Mouse (Mus musculus): ENCODE data around the gene Ccdc157. TPM values are rescaled to one million over a fixed set of nuclear protein-coding genes. Genes with fewer than 3 reads are reported as not detected.
"Not testable (repeated sequence)": the region's sequence is repeated elsewhere in the genome, so short reads cannot be mapped to it uniquely, and the experiment has no call there.

Gene Ccdc157
- polyA plus RNA-seq, 1 experiment from 2014 or later: 12.3 TPM

GRCm38 (mm10) chr11:4122226-4122625, 37.9 kb downstream of the Ccdc157 start:
- Histone ChIP-seq H3K4me3 (no peak overlapping the region), H3K27me3 (peaks cover 13% of the 10 kb centered on the region; the same call in 1 of the 2 replicates), H3K4me2 (no peak overlapping the region), H3K4me1 (peaks cover 19% of the 10 kb centered on the region), H3K36me3 (no peaks in the 10 kb centered on the region), H3K27ac (no peak overlapping the region), H3K9me3 (no peaks in the 10 kb centered on the region), H3K9ac (no peak overlapping the region)
- WGBS: 82% methylated on average over 5 of the region's 5 CpGs
- ATAC-seq (ENCODE audit: insufficient number of reproducible peaks, low FRiP score, low TSS enrichment, low read depth): no peak

GRCm38 (mm10) chr11:4121691-4122090, 38.4 kb downstream of the Ccdc157 start:
- Histone ChIP-seq H3K9ac (no peak overlapping the region), H3K4me1 (peaks cover 19% of the 10 kb centered on the region), H3K4me3 (no peak overlapping the region), H3K9me3 (no peaks in the 10 kb centered on the region), H3K27ac (no peak overlapping the region), H3K36me3 (no peaks in the 10 kb centered on the region), H3K4me2 (no peak overlapping the region), H3K27me3 (peaks cover 13% of the 10 kb centered on the region; the same call in 1 of the 2 replicates)
- WGBS: 82% methylated on average over 3 of the region's 3 CpGs
- no peak for ATAC-seq (ENCODE audit: insufficient number of reproducible peaks, low FRiP score, low TSS enrichment, low read depth)

DNA sequence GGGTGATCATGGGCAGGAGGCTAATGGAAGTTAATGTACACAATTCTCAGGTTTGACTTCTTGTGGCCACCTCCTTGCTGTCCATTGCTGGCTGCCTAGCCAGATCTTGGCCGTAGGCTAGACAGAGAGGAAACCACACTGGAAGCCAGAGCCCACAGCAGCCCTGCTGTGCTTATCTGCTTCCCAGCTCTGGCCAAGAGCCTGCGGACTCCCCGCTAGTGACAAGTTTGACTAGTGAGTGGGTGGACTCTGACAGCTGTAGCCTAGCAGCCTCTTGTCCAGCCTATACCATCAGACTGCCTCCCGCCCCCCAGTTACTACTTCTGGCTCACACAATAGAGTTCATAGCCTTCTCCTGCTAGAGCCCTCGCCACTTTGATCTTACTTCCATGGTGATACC, 40.5 kb downstream of the Ccdc157 start:
- Histone ChIP-seq H3K4me2 (no peak overlapping the region), H3K4me3 (no peak overlapping the region), H3K27me3 (peaks cover 13% of the 10 kb centered on the region; the same call in 1 of the 2 replicates), H3K9me3 (no peaks in the 10 kb centered on the region), H3K4me1 (peaks cover 19% of the 10 kb centered on the region), H3K36me3 (no peaks in the 10 kb centered on the region), H3K9ac (no peak overlapping the region), H3K27ac (no peak overlapping the region)
- no peak for ATAC-seq (ENCODE audit: insufficient number of reproducible peaks, low FRiP score, low TSS enrichment, low read depth)
- WGBS: 73% methylated on average over 5 of the region's 5 CpGs

DNA sequence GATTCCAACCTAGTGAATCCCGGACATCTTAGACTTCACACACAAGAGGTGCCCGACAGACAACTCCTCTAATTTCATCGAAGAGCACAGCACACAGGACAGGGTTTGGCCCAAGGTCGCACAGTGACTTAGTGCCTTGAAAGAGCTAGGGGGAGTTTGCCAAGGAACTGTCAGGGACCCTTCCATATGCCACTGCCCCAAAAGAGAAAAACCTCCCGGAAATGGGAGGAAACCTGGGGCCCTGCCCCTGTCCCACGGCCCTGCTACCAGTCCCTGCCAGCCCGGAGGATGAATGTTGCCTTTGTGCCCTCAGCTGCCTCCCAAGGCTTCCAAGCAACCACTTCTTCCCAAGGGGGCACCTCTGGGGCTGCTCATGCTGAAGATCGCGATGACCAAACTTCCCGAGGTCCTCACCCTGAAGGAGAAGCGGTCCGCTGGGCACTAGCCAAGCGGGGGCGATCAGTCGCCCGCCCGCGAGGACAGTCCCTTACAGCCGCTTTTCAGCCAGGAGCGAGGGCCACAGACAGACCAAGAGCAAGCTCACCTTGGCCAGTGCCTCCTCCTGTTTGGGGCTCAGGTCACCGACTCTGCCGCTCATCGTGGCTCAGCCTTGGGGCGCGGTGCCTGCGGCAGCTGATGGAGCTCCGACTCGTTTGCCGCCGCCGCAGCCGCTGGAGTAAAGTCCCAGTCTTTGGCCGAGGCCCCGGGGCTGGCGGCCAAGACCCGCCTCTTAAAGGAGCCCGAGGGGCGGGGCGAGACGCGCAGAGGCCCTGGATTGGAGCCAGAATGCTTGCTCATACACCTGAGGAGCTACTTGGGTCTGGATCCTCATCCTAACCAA, 41.8 kb downstream of the Ccdc157 start:
- peaks cover 13% of the 10 kb centered on the region; the same call in 1 of the 2 replicates for H3K27me3 ChIP-seq
- no peaks in the 10 kb centered on the region for H3K36me3 ChIP-seq
- ATAC-seq (ENCODE audit: insufficient number of reproducible peaks, low FRiP score, low TSS enrichment, low read depth): peak; percentile 36; the same call in 1 of the 2 replicates
- peaks cover 19% of the 10 kb centered on the region for H3K4me1 ChIP-seq
- peak overlapping the region; percentile 58 for H3K9ac ChIP-seq
- WGBS: 3% methylated on average over 41 of the region's 41 CpGs
- peak overlapping the region; percentile 53 for H3K4me3 ChIP-seq
- peak overlapping the region; percentile 94 for H3K4me2 ChIP-seq
- no peaks in the 10 kb centered on the region for H3K9me3 ChIP-seq
- peak overlapping the region; percentile 78 for H3K27ac ChIP-seq

GRCm38 (mm10) chr11:4117372-4118071, 42.6 kb downstream of the Ccdc157 start:
- H3K27me3 ChIP-seq: peaks cover 13% of the 10 kb centered on the region; the same call in 1 of the 2 replicates
- peaks cover 19% of the 10 kb centered on the region for H3K4me1 ChIP-seq
- ATAC-seq (ENCODE audit: insufficient number of reproducible peaks, low FRiP score, low TSS enrichment, low read depth): no peak
- peak overlapping the region; percentile 78; the same call in 1 of the 2 replicates for H3K27ac ChIP-seq
- peak overlapping the region; percentile 53 for H3K4me3 ChIP-seq
- WGBS: 24% methylated on average over 3 of the region's 3 CpGs
- H3K4me2 ChIP-seq: peak overlapping the region; percentile 94
- H3K9ac ChIP-seq: peak overlapping the region; percentile 58; the same call in 1 of the 2 replicates
- H3K9me3 ChIP-seq: no peaks in the 10 kb centered on the region
- no peaks in the 10 kb centered on the region for H3K36me3 ChIP-seq

GRCm38 (mm10) chr11:4116458-4117141, 43.5 kb downstream of the Ccdc157 start:
- H3K27ac ChIP-seq: no peak overlapping the region
- 48% methylated on average over 11 of the region's 11 CpGs for WGBS
- no peaks in the 10 kb centered on the region for H3K36me3 ChIP-seq
- H3K4me3 ChIP-seq: no peak overlapping the region
- H3K9me3 ChIP-seq: no peaks in the 10 kb centered on the region
- H3K4me1 ChIP-seq: peaks cover 19% of the 10 kb centered on the region
- ATAC-seq (ENCODE audit: insufficient number of reproducible peaks, low FRiP score, low TSS enrichment, low read depth): 0 out of 2 replicates have a peak, but pooled peaks have one; percentile 3
- peaks cover 13% of the 10 kb centered on the region; the same call in 1 of the 2 replicates for H3K27me3 ChIP-seq
- no peak overlapping the region for H3K4me2 ChIP-seq
- H3K9ac ChIP-seq: no peak overlapping the region

DNA sequence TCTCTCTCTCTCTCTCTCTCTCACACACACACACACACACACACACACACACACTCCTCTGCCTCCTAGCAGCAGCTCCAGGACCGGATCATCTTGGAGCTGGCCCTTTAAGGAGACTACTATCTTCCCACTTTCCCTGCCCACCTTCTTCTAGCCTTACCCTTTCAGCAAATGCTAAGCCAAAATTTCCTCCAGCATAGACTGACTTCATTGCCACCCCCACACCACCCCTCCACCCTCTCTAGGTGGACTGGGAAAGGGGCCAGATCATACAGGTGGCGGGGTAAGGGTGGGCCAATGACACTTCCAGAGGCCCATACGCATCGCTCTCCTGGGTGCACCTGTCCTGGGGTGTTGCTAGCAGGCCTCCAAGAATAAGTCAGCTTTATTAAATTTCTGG, 44.7 kb downstream of the Ccdc157 start:
- Histone ChIP-seq H3K9me3 (no peaks in the 10 kb centered on the region), H3K4me3 (no peak overlapping the region), H3K27ac (no peak overlapping the region), H3K4me1 (peaks cover 19% of the 10 kb centered on the region), H3K27me3 (peaks cover 9% of the 10 kb centered on the region; the same call in 1 of the 2 replicates), H3K9ac (no peak overlapping the region), H3K4me2 (no peak overlapping the region), H3K36me3 (no peaks in the 10 kb centered on the region)
- WGBS: 86% methylated on average over 4 of the region's 4 CpGs
- ATAC-seq (ENCODE audit: insufficient number of reproducible peaks, low FRiP score, low TSS enrichment, low read depth): no peak

- 84% methylated on average over 6 of the region's 6 CpGs for WGBS
- not testable (repeated sequence) for H3K9me3 ChIP-seq; H3K9ac ChIP-seq; H3K27ac ChIP-seq; H3K36me3 ChIP-seq; H3K4me3 ChIP-seq; ATAC-seq (ENCODE audit: insufficient number of reproducible peaks, low FRiP score, low TSS enrichment, low read depth); H3K27me3 ChIP-seq; H3K4me2 ChIP-seq
- H3K4me1 ChIP-seq: peaks cover 19% of the 10 kb centered on the region
Measured at GRCm38 (mm10) chr11:4114541-4114940, 45.6 kb downstream of the Ccdc157 start.

- H3K27me3 ChIP-seq: 0 out of 2 replicates have a peak, but pooled peaks cover 3% of the 10 kb centered on the region
- H3K9ac ChIP-seq: no peak overlapping the region
- no peak for ATAC-seq (ENCODE audit: insufficient number of reproducible peaks, low FRiP score, low TSS enrichment, low read depth)
Measured at GRCm38 (mm10) chr11:4113970-4114369, 46.1 kb downstream of the Ccdc157 start.

DNA sequence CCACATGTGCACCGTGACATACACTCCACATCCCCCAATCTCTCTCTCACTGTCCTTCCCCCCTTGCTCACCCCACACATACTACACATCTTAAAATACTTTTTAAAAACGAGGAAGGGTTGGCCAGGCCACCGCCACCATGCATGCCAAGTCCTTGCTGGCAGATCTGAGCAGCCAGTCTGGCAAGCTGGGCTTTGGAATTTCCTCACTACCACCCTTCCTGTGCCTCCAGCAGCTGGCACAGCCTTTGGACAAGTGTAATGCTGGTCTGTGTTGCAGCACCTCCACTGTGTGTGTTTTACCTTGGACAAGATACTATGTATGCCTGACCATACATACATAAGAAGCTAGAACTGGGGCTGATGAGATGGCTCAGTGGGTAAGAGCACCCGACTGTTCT, 46.6 kb downstream of the Ccdc157 start:
- no peak for ATAC-seq (ENCODE audit: insufficient number of reproducible peaks, low FRiP score, low TSS enrichment, low read depth)

More at GRCm38 (mm10) chr11:4113970-4114369, 46.1 kb downstream of the Ccdc157 start:
- Histone ChIP-seq H3K4me1 (peaks cover 17% of the 10 kb centered on the region), H3K4me2 (no peak overlapping the region), H3K27ac (no peak overlapping the region), H3K9me3 (no peaks in the 10 kb centered on the region), H3K36me3 (no peaks in the 10 kb centered on the region), H3K4me3 (no peak overlapping the region)
- 88% methylated on average over 6 of the region's 6 CpGs for WGBS

DNA sequence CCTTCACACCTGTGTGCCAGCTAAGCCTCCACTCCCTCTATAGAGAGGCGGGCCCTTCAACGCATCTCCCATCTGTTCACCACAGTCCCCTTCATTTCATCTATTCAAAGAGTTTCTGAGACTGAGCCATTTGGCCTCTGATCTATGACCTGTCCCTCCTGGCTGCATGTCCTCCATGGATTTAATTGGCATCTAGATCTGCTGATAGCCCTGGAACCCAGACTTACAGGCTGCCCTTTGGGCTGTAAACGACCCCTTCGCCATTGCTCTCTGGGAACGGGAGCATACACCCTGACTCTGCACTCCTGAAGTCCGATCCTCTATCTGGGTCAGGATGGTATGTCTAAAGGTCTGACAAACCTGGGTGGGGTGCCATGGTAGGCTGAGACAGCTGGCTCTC, 47.2 kb downstream of the Ccdc157 start:
- H3K36me3 ChIP-seq: peaks cover 8% of the 10 kb centered on the region; the same call in 1 of the 2 replicates
- H3K4me3 ChIP-seq: no peak overlapping the region
- no peak overlapping the region for H3K4me2 ChIP-seq
- no peak overlapping the region for H3K9ac ChIP-seq
- H3K27me3 ChIP-seq: 0 out of 2 replicates have a peak, but pooled peaks cover 3% of the 10 kb centered on the region
- H3K27ac ChIP-seq: no peak overlapping the region
- no peak for ATAC-seq (ENCODE audit: insufficient number of reproducible peaks, low FRiP score, low TSS enrichment, low read depth)
- no peaks in the 10 kb centered on the region for H3K9me3 ChIP-seq
- 63% methylated on average over 6 of the region's 6 CpGs for WGBS
- H3K4me1 ChIP-seq: peaks cover 7% of the 10 kb centered on the region

More for the DNA sequence above, 46.6 kb downstream of the Ccdc157 start:
- Histone ChIP-seq H3K27ac (no peak overlapping the region), H3K4me1 (peaks cover 13% of the 10 kb centered on the region), H3K4me3 (no peak overlapping the region), H3K9ac (no peak overlapping the region), H3K27me3 (0 out of 2 replicates have a peak, but pooled peaks cover 3% of the 10 kb centered on the region), H3K9me3 (no peaks in the 10 kb centered on the region), H3K4me2 (no peak overlapping the region), H3K36me3 (peaks cover 3% of the 10 kb centered on the region; the same call in 1 of the 2 replicates)
- 74% methylated on average over 4 of the region's 4 CpGs for WGBS

Data from limb, embryonic 15.5 days (tissue).